In genomic region chr2:178723455-178723854, GRCm38 (mm10) we compare ENCODE assay signal across 23 mouse cellular contexts.
"Had no signal": no experiment of that assay in that cellular context is flagged by ENCODE, and none has a peak within 500 bp of the region (broad histone marks: within the 10 kb centered on the region; RNA-seq: fewer than 3 reads in every experiment).

No protein-coding gene starts in this region.

- H3K4me2 ChIP-seq: kidney, embryonic 15.5 days; limb, embryonic 12.5 days; limb, embryonic 15.5 days; liver, embryonic 11.5 days; lung, embryonic 14.5 days; midbrain, embryonic 13.5 days; neural tube, embryonic 12.5 days; neural tube, embryonic 15.5 days had no signal

- H3K9me3 ChIP-seq: kidney, embryonic 15.5 days; limb, embryonic 12.5 days; limb, embryonic 15.5 days; midbrain, embryonic 13.5 days; neural tube, embryonic 12.5 days; neural tube, embryonic 15.5 days had no signal

- DNase-seq: kidney, adult 8-10 months; kidney, postnatal 10 days; kidney, postnatal 36 days; left cerebral cortex, postnatal 4 days; liver, postnatal 0 days; lung, embryonic 14.5 days; retina, postnatal 1 day; right cerebral cortex, postnatal 25 days; spleen, adult 18-20 months; thymus, adult 2 months; thymus, postnatal 14 days; thymus, postnatal 4 days had no signal

- H3K9ac ChIP-seq: kidney, embryonic 15.5 days; limb, embryonic 12.5 days; limb, embryonic 15.5 days; liver, embryonic 14.5 days; liver, postnatal 0 days; lung, embryonic 14.5 days; midbrain, embryonic 13.5 days; neural tube, embryonic 12.5 days; neural tube, embryonic 15.5 days had no signal

- H3K4me3 ChIP-seq: kidney, embryonic 15.5 days; limb, embryonic 12.5 days; limb, embryonic 15.5 days; midbrain, embryonic 13.5 days; neural tube, embryonic 12.5 days; neural tube, embryonic 15.5 days had no signal

- ATAC-seq: inflammation-experienced regulatory T-cells, adult 6 months; liver, postnatal 0 days; lung, postnatal 0 days; midbrain, embryonic 13.5 days had no signal

- H3K36me3 ChIP-seq: kidney, embryonic 15.5 days; limb, embryonic 12.5 days; limb, embryonic 15.5 days; midbrain, embryonic 13.5 days; neural tube, embryonic 12.5 days; neural tube, embryonic 15.5 days had no signal

- H3K27ac ChIP-seq: kidney, embryonic 15.5 days; limb, embryonic 12.5 days; limb, embryonic 15.5 days; liver, embryonic 14.5 days; macrophage; midbrain, embryonic 13.5 days; neural tube, embryonic 12.5 days; neural tube, embryonic 15.5 days had no signal

- H3K27me3 ChIP-seq: kidney, embryonic 15.5 days; limb, embryonic 12.5 days; limb, embryonic 15.5 days; midbrain, embryonic 13.5 days; neural tube, embryonic 12.5 days had no signal
